Mouse (Mus musculus): ENCODE results near the gene Cstad. TPM values are rescaled to one million over a fixed set of nuclear protein-coding genes. Genes with fewer than 3 reads are reported as not detected.

Cstad gene
- polyA plus RNA-seq, 1 experiment: 1.9 TPM

- 76% methylated on average over 4 of the region's 4 CpGs for WGBS
- TF ChIP-seq CTCF (IDR thresholded peaks at IDR 0.05; ENCODE audit: control insufficient read depth, insufficient read depth, low read length): no peak
- TF ChIP-seq POLR2A (IDR thresholded peaks at IDR 0.05; ENCODE audit: borderline replicate concordance, control insufficient read depth, low read depth, low read length): no peak
- Histone ChIP-seq H3K4me1 (ENCODE audit: control insufficient read depth, insufficient read depth, low read length) (peaks cover 2% of the 10 kb centered on the region), H3K4me3 (replicated peaks; ENCODE audit: control insufficient read depth, low read depth, low read length) (no peak overlapping the region), H3K27ac (ENCODE audit: control insufficient read depth, insufficient read depth, low read depth, low read length, poor library complexity) (no peak overlapping the region)
Observed at GRCm38 (mm10) chr2:30588985-30589511, 5.8 kb upstream of the Cstad start.

- Histone ChIP-seq H3K4me3 (replicated peaks; ENCODE audit: control insufficient read depth, low read depth, low read length) (no peak overlapping the region), H3K27ac (ENCODE audit: control insufficient read depth, insufficient read depth, low read depth, low read length, poor library complexity) (no peak overlapping the region), H3K4me1 (ENCODE audit: control insufficient read depth, insufficient read depth, low read length) (peaks cover 2% of the 10 kb centered on the region)
- TF ChIP-seq POLR2A (IDR thresholded peaks at IDR 0.05; ENCODE audit: borderline replicate concordance, control insufficient read depth, low read depth, low read length): no peak
- TF ChIP-seq CTCF (IDR thresholded peaks at IDR 0.05; ENCODE audit: control insufficient read depth, insufficient read depth, low read length): no peak
- 80% methylated on average over 4 of the region's 4 CpGs for WGBS
Observed at GRCm38 (mm10) chr2:30589781-30590180, 5.1 kb upstream of the Cstad start.

DNA sequence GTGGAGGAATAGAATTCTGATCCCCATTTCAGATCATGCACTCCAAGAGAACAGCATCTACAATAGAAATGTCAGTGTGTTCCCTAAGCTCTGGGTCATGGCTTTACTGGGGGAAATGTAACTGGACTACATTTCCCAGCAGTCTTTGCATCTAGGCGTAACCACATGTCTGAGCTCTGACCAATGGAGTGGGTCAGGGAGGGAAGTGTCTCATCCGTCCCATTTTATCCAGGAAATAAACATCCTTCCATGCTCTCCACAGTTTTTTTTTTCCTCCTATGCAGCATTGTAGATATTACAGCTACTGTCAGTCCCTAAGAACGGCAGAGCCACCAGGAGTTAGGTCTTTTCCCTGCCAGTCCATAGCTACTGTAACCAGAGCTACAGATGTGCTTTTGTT is 3.9 kb upstream of the Cstad start:
- no peak for TF ChIP-seq POLR2A (IDR thresholded peaks at IDR 0.05; ENCODE audit: borderline replicate concordance, control insufficient read depth, low read depth, low read length)
- TF ChIP-seq CTCF (IDR thresholded peaks at IDR 0.05; ENCODE audit: control insufficient read depth, insufficient read depth, low read length): no peak
- 4% methylated on average over 3 of the region's 3 CpGs for WGBS
- Histone ChIP-seq H3K4me3 (replicated peaks; ENCODE audit: control insufficient read depth, low read depth, low read length) (no peak overlapping the region), H3K27ac (ENCODE audit: control insufficient read depth, insufficient read depth, low read depth, low read length, poor library complexity) (no peak overlapping the region), H3K4me1 (ENCODE audit: control insufficient read depth, insufficient read depth, low read length) (peaks cover 2% of the 10 kb centered on the region)

DNA sequence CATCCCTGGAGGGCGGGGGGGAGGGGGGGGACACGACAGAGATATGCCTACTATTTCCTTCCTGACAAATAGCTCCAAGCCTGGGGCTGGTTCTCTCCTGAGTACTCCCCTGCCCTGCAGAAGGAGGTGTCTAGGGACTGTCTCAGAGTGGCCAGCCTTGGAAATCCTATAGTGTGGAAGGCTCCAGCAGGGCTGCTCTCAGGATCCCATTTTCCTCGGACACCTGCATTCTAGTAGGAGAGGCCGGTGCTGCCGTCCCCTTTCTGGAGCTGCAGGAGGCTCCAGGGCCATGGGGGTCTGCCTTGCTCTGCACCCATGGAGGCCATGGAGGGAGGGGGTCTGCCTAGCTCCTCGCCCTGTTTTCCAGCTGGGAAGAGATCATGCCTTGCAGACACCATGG is 2.4 kb upstream of the Cstad start:
- TF ChIP-seq CTCF (IDR thresholded peaks at IDR 0.05; ENCODE audit: control insufficient read depth, insufficient read depth, low read length) (no peak), POLR2A (IDR thresholded peaks at IDR 0.05; ENCODE audit: borderline replicate concordance, control insufficient read depth, low read depth, low read length) (no peak)
- 65% methylated on average over 6 of the region's 6 CpGs for WGBS
- Histone ChIP-seq H3K4me3 (replicated peaks; ENCODE audit: control insufficient read depth, low read depth, low read length) (no peak overlapping the region), H3K4me1 (ENCODE audit: control insufficient read depth, insufficient read depth, low read length) (peaks cover under 1% of the 10 kb centered on the region), H3K27ac (ENCODE audit: control insufficient read depth, insufficient read depth, low read depth, low read length, poor library complexity) (no peak overlapping the region)

DNA sequence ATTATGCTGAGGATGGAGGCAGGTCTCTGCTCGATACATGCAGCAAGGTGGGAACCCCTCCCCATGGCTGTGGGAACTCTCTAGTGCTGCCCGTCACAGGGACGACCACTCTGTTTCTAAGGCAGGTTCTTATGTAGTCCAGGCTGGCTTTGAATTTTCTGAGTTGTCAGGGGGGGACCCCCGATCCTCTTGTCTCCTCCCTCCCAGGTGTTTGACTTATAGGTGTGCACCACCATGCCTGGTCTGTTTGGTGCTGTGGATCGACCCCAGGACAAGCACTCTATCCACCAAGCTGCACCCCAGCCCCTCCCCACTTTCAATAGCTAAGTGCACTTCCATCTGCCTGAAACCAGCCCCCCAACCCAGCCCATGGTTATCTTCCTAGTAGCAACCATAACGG is 1.9 kb upstream of the Cstad start:
- Histone ChIP-seq H3K4me3 (replicated peaks; ENCODE audit: control insufficient read depth, low read depth, low read length) (no peak overlapping the region), H3K27ac (ENCODE audit: control insufficient read depth, insufficient read depth, low read depth, low read length, poor library complexity) (no peak overlapping the region), H3K4me1 (ENCODE audit: control insufficient read depth, insufficient read depth, low read length) (no peaks in the 10 kb centered on the region; the same call in none of the 2 replicates)
- 73% methylated on average over 6 of the region's 6 CpGs for WGBS
- TF ChIP-seq CTCF (IDR thresholded peaks at IDR 0.05; ENCODE audit: control insufficient read depth, insufficient read depth, low read length) (no peak), POLR2A (IDR thresholded peaks at IDR 0.05; ENCODE audit: borderline replicate concordance, control insufficient read depth, low read depth, low read length) (no peak)

DNA sequence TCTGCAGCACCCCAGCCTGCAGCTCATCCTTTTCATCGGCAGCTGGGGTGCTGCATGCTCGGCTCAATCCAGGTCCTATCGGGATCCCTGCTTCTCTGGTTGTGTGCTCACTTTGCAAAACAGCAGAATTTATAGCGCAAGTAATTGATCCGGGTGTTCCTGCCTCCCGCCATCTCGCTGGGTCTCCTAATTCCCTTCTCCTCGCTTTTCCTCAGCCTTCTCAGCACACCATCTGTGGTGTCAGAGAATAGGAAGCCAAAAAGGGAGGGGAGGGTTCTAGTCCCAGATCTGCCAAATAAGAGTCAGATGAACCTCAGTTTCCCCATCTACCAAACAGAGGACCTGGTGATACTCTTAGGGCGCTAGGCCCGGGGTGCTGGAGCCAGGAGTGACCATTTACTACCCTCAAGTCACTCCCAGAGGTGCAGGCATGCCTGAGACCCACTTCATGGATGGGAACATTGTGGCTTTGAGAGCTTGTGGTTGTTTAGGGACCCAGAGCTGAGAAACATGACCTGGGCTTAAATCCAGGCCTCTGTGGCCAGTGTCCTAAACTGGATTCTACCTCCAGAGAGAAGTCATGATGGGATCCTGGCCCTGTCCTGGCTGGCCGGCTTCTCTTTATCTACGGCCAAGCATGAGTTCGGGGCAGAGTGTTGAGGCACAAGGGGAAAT is 1.1 kb upstream of the Cstad start:
- Histone ChIP-seq H3K27ac (ENCODE audit: control insufficient read depth, insufficient read depth, low read depth, low read length, poor library complexity) (peak overlapping the region; percentile 91; the same call in 1 of the 2 replicates), H3K4me3 (replicated peaks; ENCODE audit: control insufficient read depth, low read depth, low read length) (no peak overlapping the region), H3K4me1 (ENCODE audit: control insufficient read depth, insufficient read depth, low read length) (no peaks in the 10 kb centered on the region; the same call in 1 of the 2 replicates)
- no peak for TF ChIP-seq CTCF (IDR thresholded peaks at IDR 0.05; ENCODE audit: control insufficient read depth, insufficient read depth, low read length)
- no peak for TF ChIP-seq POLR2A (IDR thresholded peaks at IDR 0.05; ENCODE audit: borderline replicate concordance, control insufficient read depth, low read depth, low read length)
- WGBS: 79% methylated on average over 13 of the region's 13 CpGs

DNA sequence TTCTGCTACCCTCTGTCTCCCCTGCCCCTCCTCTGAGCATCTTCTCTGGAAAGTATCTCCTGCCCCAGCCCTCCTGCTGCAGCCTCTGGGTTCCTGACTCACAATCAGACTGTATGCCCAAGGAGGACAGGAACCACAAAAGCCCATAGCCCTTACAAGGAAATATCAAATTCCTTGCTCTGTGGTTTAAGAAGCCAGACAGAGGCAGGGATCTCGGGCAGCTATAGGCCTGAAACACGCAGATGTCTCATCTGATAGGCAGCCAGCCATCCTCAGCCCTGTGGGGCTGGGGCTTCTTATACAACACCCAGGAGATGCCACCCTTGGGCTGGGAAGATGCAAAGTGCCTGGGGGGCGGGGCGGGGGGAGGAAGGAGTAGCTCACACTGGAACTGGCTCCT is 956 bp downstream of the Cstad start:
- no peak for TF ChIP-seq POLR2A (IDR thresholded peaks at IDR 0.05; ENCODE audit: borderline replicate concordance, control insufficient read depth, low read depth, low read length)
- 55% methylated on average over 4 of the region's 4 CpGs for WGBS
- Histone ChIP-seq H3K4me3 (replicated peaks; ENCODE audit: control insufficient read depth, low read depth, low read length) (no peak overlapping the region), H3K4me1 (ENCODE audit: control insufficient read depth, insufficient read depth, low read length) (no peaks in the 10 kb centered on the region), H3K27ac (ENCODE audit: control insufficient read depth, insufficient read depth, low read depth, low read length, poor library complexity) (no peak overlapping the region)

- no peak for TF ChIP-seq POLR2A (IDR thresholded peaks at IDR 0.05; ENCODE audit: borderline replicate concordance, control insufficient read depth, low read depth, low read length)
- no peak for TF ChIP-seq CTCF (IDR thresholded peaks at IDR 0.05; ENCODE audit: control insufficient read depth, insufficient read depth, low read length)
- Histone ChIP-seq H3K4me1 (ENCODE audit: control insufficient read depth, insufficient read depth, low read length) (no peaks in the 10 kb centered on the region), H3K27ac (ENCODE audit: control insufficient read depth, insufficient read depth, low read depth, low read length, poor library complexity) (no peak overlapping the region), H3K4me3 (replicated peaks; ENCODE audit: control insufficient read depth, low read depth, low read length) (no peak overlapping the region)
- WGBS: 31% methylated on average over 3 of the region's 3 CpGs
Observed at GRCm38 (mm10) chr2:30599621-30600020, 4.8 kb downstream of the Cstad start.

Measured in bone marrow, adult 2 months (tissue).